Mouse (Mus musculus) fat pad, adult 2 months (tissue): ENCODE results near the gene Shkbp1.

Experiments
- DNase-seq: peaks from one replicate; pipeline ENCODE4 v3.0.0-alpha.2; 2011; ENCODE audit warnings: low read depth, low spot score; ENCODE audit errors: extremely low read depth

Shkbp1 gene

GRCm38 (mm10) chr7:27334405-27334911, 21.4 kb downstream of the Shkbp1 start:
- no peak for DNase-seq

GRCm38 (mm10) chr7:27333316-27333941, 22.4 kb downstream of the Shkbp1 start:
- no peak for DNase-seq

GRCm38 (mm10) chr7:27332353-27333199, 23.2 kb downstream of the Shkbp1 start:
- DNase-seq: no peak

GRCm38 (mm10) chr7:27331854-27332253, 24.0 kb downstream of the Shkbp1 start:
- DNase-seq: no peak

GRCm38 (mm10) chr7:27331541-27331851, 24.3 kb downstream of the Shkbp1 start:
- DNase-seq: no peak

- peak; percentile 99 for DNase-seq
These were observed 24.9 kb downstream of the Shkbp1 start for GRCm38 (mm10) chr7:27330709-27331540.

GRCm38 (mm10) chr7:27329981-27330380, 25.8 kb downstream of the Shkbp1 start:
- no peak for DNase-seq

- DNase-seq: no peak
These were observed 26.4 kb downstream of the Shkbp1 start for GRCm38 (mm10) chr7:27329326-27329947.

- DNase-seq: no peak
These were observed 27.2 kb downstream of the Shkbp1 start for GRCm38 (mm10) chr7:27328648-27329047.

- no peak for DNase-seq
These were observed 27.7 kb downstream of the Shkbp1 start for GRCm38 (mm10) chr7:27328161-27328560.

- DNase-seq: no peak
These were observed 28.3 kb downstream of the Shkbp1 start for GRCm38 (mm10) chr7:27327500-27327899.

- DNase-seq: no peak
These were observed 29.5 kb downstream of the Shkbp1 start for GRCm38 (mm10) chr7:27326101-27326880.

- DNase-seq: no peak
These were observed 30.1 kb downstream of the Shkbp1 start for GRCm38 (mm10) chr7:27325697-27326096.

GRCm38 (mm10) chr7:27324928-27325327, 30.9 kb downstream of the Shkbp1 start:
- no peak for DNase-seq

GRCm38 (mm10) chr7:27324161-27324560, 31.7 kb downstream of the Shkbp1 start:
- DNase-seq: no peak

- no peak for DNase-seq
These were observed 32.8 kb downstream of the Shkbp1 start for GRCm38 (mm10) chr7:27323001-27323400.

- no peak for DNase-seq
These were observed 33.5 kb downstream of the Shkbp1 start for GRCm38 (mm10) chr7:27322291-27322690.

- no peak for DNase-seq
These were observed 36.4 kb downstream of the Shkbp1 start for GRCm38 (mm10) chr7:27319411-27319810.

- no peak for DNase-seq
These were observed 39.9 kb downstream of the Shkbp1 start for GRCm38 (mm10) chr7:27315958-27316357.

- no peak for DNase-seq
These were observed 41.4 kb downstream of the Shkbp1 start for GRCm38 (mm10) chr7:27314393-27314792.
